Mouse (Mus musculus) kidney, postnatal 25 days (tissue): ENCODE results near the gene Snx25.
"Not testable (repeated sequence)": the region's sequence is repeated elsewhere in the genome, so short reads cannot be mapped to it uniquely, and the experiment has no call there.

Source experiments
- DNase-seq, 2 experiments: peaks; one replicate each; pipeline ENCODE4 v3.0.0; 2021; ENCODE audit warnings: mixed read lengths in 2 of 2

The Snx25 gene

GRCm38 (mm10) chr8:46135546-46135945 lies 16.4 kb downstream of the Snx25 start:
- not testable (repeated sequence) for DNase-seq

GRCm38 (mm10) chr8:46130426-46130825 lies 21.5 kb downstream of the Snx25 start:
- peak; percentile 40 to 69 for DNase-seq

- no peak for DNase-seq
These were observed 29.5 kb downstream of the Snx25 start for GRCm38 (mm10) chr8:46122498-46122897.

GRCm38 (mm10) chr8:46119176-46119575 lies 32.8 kb downstream of the Snx25 start:
- DNase-seq: peak; percentile 20 to 46

GRCm38 (mm10) chr8:46117172-46117571 lies 34.8 kb downstream of the Snx25 start:
- DNase-seq: no peak

GRCm38 (mm10) chr8:46113421-46114170 lies 38.4 kb downstream of the Snx25 start:
- DNase-seq: not testable (repeated sequence)

- no peak for DNase-seq
These were observed 44.3 kb downstream of the Snx25 start for GRCm38 (mm10) chr8:46107690-46108089.

- no peak for DNase-seq
These were observed 48.5 kb downstream of the Snx25 start for GRCm38 (mm10) chr8:46103434-46103833.

GRCm38 (mm10) chr8:46092667-46093360 lies 59.1 kb downstream of the Snx25 start:
- peak; percentile 18 to 45 for DNase-seq

GRCm38 (mm10) chr8:46083141-46083540 lies 68.8 kb downstream of the Snx25 start:
- DNase-seq: no peak

GRCm38 (mm10) chr8:46081030-46081429 lies 70.9 kb downstream of the Snx25 start:
- no peak for DNase-seq

- no peak for DNase-seq
These were observed 73.1 kb downstream of the Snx25 start for GRCm38 (mm10) chr8:46078866-46079265.

GRCm38 (mm10) chr8:46075223-46075622 lies 76.7 kb downstream of the Snx25 start:
- DNase-seq: no peak

GRCm38 (mm10) chr8:46073540-46074140 lies 78.3 kb downstream of the Snx25 start:
- DNase-seq: no peak

- no peak for DNase-seq
These were observed 79.2 kb downstream of the Snx25 start for GRCm38 (mm10) chr8:46072798-46073197.

- DNase-seq: no peak
These were observed 111.7 kb downstream of the Snx25 start for GRCm38 (mm10) chr8:46040260-46040659.

GRCm38 (mm10) chr8:46039666-46040065 lies 112.3 kb downstream of the Snx25 start:
- no peak for DNase-seq

- DNase-seq: peak; percentile 56 to 80
These were observed 115.7 kb downstream of the Snx25 start for GRCm38 (mm10) chr8:46036217-46036616.

GRCm38 (mm10) chr8:46024392-46024791 lies 127.6 kb downstream of the Snx25 start:
- DNase-seq: no peak

- DNase-seq: no peak
These were observed 129.2 kb downstream of the Snx25 start for GRCm38 (mm10) chr8:46022758-46023157.

- peak in 1 of 2 experiments; percentile 42 for DNase-seq
These were observed 129.8 kb downstream of the Snx25 start for GRCm38 (mm10) chr8:46022203-46022602.

- peak; percentile 27 to 60 for DNase-seq
These were observed 140.9 kb downstream of the Snx25 start for GRCm38 (mm10) chr8:46010746-46011680.

GRCm38 (mm10) chr8:46010306-46010705 lies 141.7 kb downstream of the Snx25 start:
- no peak for DNase-seq
